Mouse (Mus musculus): ENCODE measurements at regions not wholly inside any gene's neighbourhood (a gene's known extent, or its start where the extent isn't known, plus 50 kb on each side); places are given as distances from the start of the nearest gene placed in this dataset.

GRCm38 (mm10) chr4:95489059-95489458 lies 68.2 kb upstream of the Fggy start:
- Histone ChIP-seq H3K36me3 (ENCODE audit: control insufficient read depth, insufficient read depth, low read length, poor library complexity, severe bottlenecking) (no peaks in the 10 kb centered on the region), H3K27me3 (ENCODE audit: control insufficient read depth, insufficient read depth, low read length, poor library complexity, severe bottlenecking) (no peaks in the 10 kb centered on the region)
- no peak for DNase-seq (ENCODE audit: low read depth, low spot score)

DNA sequence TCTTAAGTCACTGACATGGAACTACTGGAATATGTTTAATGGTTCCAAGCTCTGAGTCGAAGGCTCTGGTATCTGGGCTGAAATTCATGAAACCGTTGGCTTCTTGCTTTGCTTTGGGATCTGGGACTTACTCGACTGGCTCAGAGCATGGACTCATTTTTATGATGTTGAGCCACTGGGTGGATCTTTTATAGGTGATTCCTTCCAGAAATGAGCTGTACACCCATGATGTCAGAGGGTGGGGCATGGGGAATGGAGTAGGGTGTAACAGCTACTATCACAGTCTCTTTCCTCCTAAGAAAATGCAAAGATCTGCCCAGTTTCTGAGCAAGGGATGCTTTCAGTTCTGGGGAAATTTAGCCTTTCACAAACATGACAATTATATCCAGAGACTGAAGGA lies 57.0 kb upstream of the Fggy start:
- Histone ChIP-seq H3K27me3 (ENCODE audit: control insufficient read depth, insufficient read depth, low read length, poor library complexity, severe bottlenecking) (no peaks in the 10 kb centered on the region), H3K36me3 (ENCODE audit: control insufficient read depth, insufficient read depth, low read length, poor library complexity, severe bottlenecking) (no peaks in the 10 kb centered on the region)
- DNase-seq (ENCODE audit: low read depth, low spot score): no peak

DNA sequence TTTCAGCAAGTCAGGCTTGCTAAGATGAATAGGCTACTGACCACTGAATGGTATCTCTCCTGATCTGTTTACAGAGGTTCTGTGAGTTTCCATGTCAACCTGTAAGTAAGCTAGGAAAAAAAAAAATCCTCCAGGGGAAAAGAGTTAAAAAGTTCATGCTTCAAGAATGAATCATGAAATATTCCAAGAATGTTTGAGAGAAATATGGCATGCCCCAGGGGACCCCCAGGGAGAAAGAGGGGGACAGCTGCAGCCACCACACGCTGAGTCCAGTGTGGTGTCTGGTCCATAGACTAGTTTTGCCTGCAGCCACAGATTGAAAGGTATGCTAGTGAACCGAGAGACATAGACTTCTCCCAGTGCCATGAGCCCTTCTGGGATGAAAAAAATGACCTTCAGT lies 56.1 kb upstream of the Fggy start:
- no peaks in the 10 kb centered on the region for H3K27me3 ChIP-seq (ENCODE audit: control insufficient read depth, insufficient read depth, low read length, poor library complexity, severe bottlenecking)
- DNase-seq (ENCODE audit: low read depth, low spot score): no peak
- no peaks in the 10 kb centered on the region for H3K36me3 ChIP-seq (ENCODE audit: control insufficient read depth, insufficient read depth, low read length, poor library complexity, severe bottlenecking)

GRCm38 (mm10) chr4:95507141-95507945 lies 50.0 kb upstream of the Fggy start:
- Histone ChIP-seq H3K36me3 (ENCODE audit: control insufficient read depth, insufficient read depth, low read length, poor library complexity, severe bottlenecking) (no peaks in the 10 kb centered on the region), H3K27me3 (ENCODE audit: control insufficient read depth, insufficient read depth, low read length, poor library complexity, severe bottlenecking) (no peaks in the 10 kb centered on the region)
- DNase-seq (ENCODE audit: low read depth, low spot score): no peak
